Mouse (Mus musculus) C2C12 (cell line): ENCODE measurements around the gene Parp6.

Experiments
- CTCF ChIP-seq: IDR thresholded peaks from one replicate; pipeline ENCODE4 v1.5.1; 2011; ENCODE audit not compliant: control insufficient read depth, insufficient read depth, insufficient read length
- MAX ChIP-seq: IDR thresholded peaks from one replicate; pipeline ENCODE4 v1.6.1; 2011; ENCODE audit warnings: mild to moderate bottlenecking, control low read depth

- TF ChIP-seq CTCF (no peak), MAX (no peak)
Measured at GRCm38 (mm10) chr9:59578505-59578867, 38.6 kb upstream of the Parp6 start.
